Mouse (Mus musculus): ENCODE results near the gene Nt5dc2. TPM values are rescaled to one million over a fixed set of nuclear protein-coding genes. Genes with fewer than 3 reads are reported as not detected.

Nt5dc2 gene
- polyA plus RNA-seq, 1 experiment from 2014 or later: 277 TPM

DNA sequence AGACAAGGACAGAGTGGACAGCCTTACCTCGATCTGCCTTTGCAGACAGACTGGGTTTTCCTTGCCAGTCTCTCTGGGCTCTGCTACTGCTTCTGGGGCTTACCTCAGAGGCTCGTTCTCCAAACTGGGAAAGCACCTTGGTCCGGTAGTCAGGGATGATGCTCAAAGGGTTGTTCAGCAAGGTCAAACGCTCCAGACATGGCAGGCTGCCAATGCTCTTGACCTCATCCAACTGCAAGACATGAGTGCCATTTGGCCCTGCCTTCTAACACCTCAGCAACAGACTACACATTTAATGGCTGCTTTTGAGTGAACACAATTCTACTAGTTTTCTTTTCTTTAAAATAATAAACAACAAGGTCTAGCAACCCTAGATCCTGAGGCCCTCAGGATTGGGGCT is 55.8 kb downstream of the Nt5dc2 start:
- Histone ChIP-seq H3K4me2 (replicated peaks) (no peak overlapping the region), H3K36me3 (replicated peaks; ENCODE audit: control insufficient read depth, insufficient read depth) (peaks cover 100% of the 10 kb centered on the region), H3K27me3 (ENCODE audit: control insufficient read depth, insufficient read depth, low read length) (no peaks in the 10 kb centered on the region), H3K4me1 (replicated peaks; ENCODE audit: control insufficient read depth, insufficient read depth, low read length) (no peaks in the 10 kb centered on the region), H3K4me3 (replicated peaks; ENCODE audit: low read length) (no peak overlapping the region), H3K9ac (no peak overlapping the region), H3K9me3 (ENCODE audit: control insufficient read depth, low read length) (no peaks in the 10 kb centered on the region), H3K27ac (no peak overlapping the region)
- DNase-seq (ENCODE audit: low spot score): no peak
- 84% methylated on average over 4 of the region's 4 CpGs for WGBS
- ATAC-seq (ENCODE audit: low FRiP score): no peak

Other genes with a start within 250 kb of the Nt5dc2 start
- gene Itih4, start 244.6 kb upstream of the Nt5dc2 start, polyA plus RNA-seq (2014; fragmentation: Nextera tagmentation; extraction: Ambion mirVana): not detected in 2 replicates
- 2.5 and 3.1 TPM in 2 replicates for gene Itih3, start 207.3 kb upstream of the Nt5dc2 start, polyA plus RNA-seq (2014; fragmentation: Nextera tagmentation; extraction: Ambion mirVana)
- not detected in 2 replicates for gene Itih1, start 187.8 kb upstream of the Nt5dc2 start, polyA plus RNA-seq (2014; fragmentation: Nextera tagmentation; extraction: Ambion mirVana)
- 13.4 and 14.1 TPM in 2 replicates for gene Nek4, start 179.7 kb upstream of the Nt5dc2 start, polyA plus RNA-seq (2014; fragmentation: Nextera tagmentation; extraction: Ambion mirVana)
- 59.5 and 64.4 TPM in 2 replicates for gene Glt8d1, start 129.7 kb upstream of the Nt5dc2 start, polyA plus RNA-seq (2014; fragmentation: Nextera tagmentation; extraction: Ambion mirVana)
- 315 and 357 TPM in 2 replicates for gene Spcs1, start 129.4 kb upstream of the Nt5dc2 start, polyA plus RNA-seq (2014; fragmentation: Nextera tagmentation; extraction: Ambion mirVana)
- 98.2 and 105 TPM in 2 replicates for gene Pbrm1, start 111.9 kb upstream of the Nt5dc2 start, polyA plus RNA-seq (2014; fragmentation: Nextera tagmentation; extraction: Ambion mirVana)
- gene Gnl3, start 111.9 kb upstream of the Nt5dc2 start, polyA plus RNA-seq (2014; fragmentation: Nextera tagmentation; extraction: Ambion mirVana): 43.2 and 44.6 TPM in 2 replicates
- gene Smim4, start 2.1 kb upstream of the Nt5dc2 start, polyA plus RNA-seq (2014; fragmentation: Nextera tagmentation; extraction: Ambion mirVana): 55.5 and 77.7 TPM in 2 replicates
- gene Stab1, start 37.6 kb downstream of the Nt5dc2 start, polyA plus RNA-seq (2014; fragmentation: Nextera tagmentation; extraction: Ambion mirVana): 17.9 and 27.6 TPM in 2 replicates
- 2.4 and 3.2 TPM in 2 replicates for gene Tnnc1, start 77.3 kb downstream of the Nt5dc2 start, polyA plus RNA-seq (2014; fragmentation: Nextera tagmentation; extraction: Ambion mirVana)
- gene Nisch, start 85.9 kb downstream of the Nt5dc2 start, polyA plus RNA-seq (2014; fragmentation: Nextera tagmentation; extraction: Ambion mirVana): 304 and 309 TPM in 2 replicates
- 0.27 and 0.32 TPM in 2 replicates for gene Sema3g, start 86.8 kb downstream of the Nt5dc2 start, polyA plus RNA-seq (2014; fragmentation: Nextera tagmentation; extraction: Ambion mirVana)
- gene Phf7, start 120.3 kb downstream of the Nt5dc2 start, polyA plus RNA-seq (2014; fragmentation: Nextera tagmentation; extraction: Ambion mirVana): 10.4 and 10.7 TPM in 2 replicates
- gene Bap1, start 120.4 kb downstream of the Nt5dc2 start, polyA plus RNA-seq (2014; fragmentation: Nextera tagmentation; extraction: Ambion mirVana): 93.3 and 94.1 TPM in 2 replicates
- gene Dnah1, start 192.8 kb downstream of the Nt5dc2 start, polyA plus RNA-seq (2014; fragmentation: Nextera tagmentation; extraction: Ambion mirVana): 3.6 and 4.3 TPM in 2 replicates
- gene Capn7, start 205.6 kb downstream of the Nt5dc2 start, polyA plus RNA-seq (2014; fragmentation: Nextera tagmentation; extraction: Ambion mirVana): 90.6 and 103 TPM in 2 replicates

Measured in hindbrain, embryonic 14.5 days (tissue).